Mouse (Mus musculus): ENCODE results near the gene Slc17a9. TPM values are rescaled to one million over a fixed set of nuclear protein-coding genes. Genes with fewer than 3 reads are reported as not detected.

The Slc17a9 gene
- total and polyA plus RNA-seq, 3 experiments, result 0.42 to 2.6 (median 0.43) TPM

DNA sequence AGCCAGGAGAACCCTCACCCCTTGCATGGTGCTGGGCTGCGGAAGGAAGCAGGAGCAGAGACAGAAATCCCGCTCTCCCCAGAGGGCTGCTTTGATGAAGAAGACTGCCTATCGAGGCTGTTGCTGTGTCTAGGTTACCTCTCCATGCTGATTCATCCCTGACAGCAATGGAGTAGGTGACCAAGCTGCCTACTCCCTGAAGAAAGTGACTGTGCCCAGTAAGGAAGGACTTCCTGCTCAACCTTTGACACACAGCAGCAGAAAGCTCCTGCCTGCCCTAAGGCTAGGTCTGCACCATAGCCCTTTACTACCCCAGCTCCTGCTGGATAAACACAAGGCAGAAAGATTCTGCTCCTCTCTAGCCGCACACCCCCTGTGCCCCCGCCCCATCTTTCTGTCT lies 23.8 kb downstream of the Slc17a9 start:
- 44% methylated on average over 5 of the region's 5 CpGs for WGBS
- Histone ChIP-seq H3K36me3 (ENCODE audit: control insufficient read depth, insufficient read depth, low read length) (no peaks in the 10 kb centered on the region), H3K9ac (ENCODE audit: low read depth, low read length) (no peak overlapping the region), H3K27me3 (ENCODE audit: control insufficient read depth, insufficient read depth, low read length) (no peaks in the 10 kb centered on the region), H3K4me1 (ENCODE audit: control insufficient read depth, insufficient read depth, low read length) (no peaks in the 10 kb centered on the region), H3K4me3 (no peak overlapping the region), H3K27ac (no peak overlapping the region), H3K79me2 (replicated peaks; ENCODE audit: control insufficient read depth, insufficient read depth, low read length) (no peaks in the 10 kb centered on the region)
- intact Hi-C loops (cut with DNase I), result loop anchor here (2.0 kb wide), 1 partner anchor 276 kb away; no protein-coding TSS in a partner anchor
- no peak for DNase-seq
- no peak for TF ChIP-seq EP300 (IDR thresholded peaks at IDR 0.05; ENCODE audit: insufficient read depth, low read depth, low read length)

DNA sequence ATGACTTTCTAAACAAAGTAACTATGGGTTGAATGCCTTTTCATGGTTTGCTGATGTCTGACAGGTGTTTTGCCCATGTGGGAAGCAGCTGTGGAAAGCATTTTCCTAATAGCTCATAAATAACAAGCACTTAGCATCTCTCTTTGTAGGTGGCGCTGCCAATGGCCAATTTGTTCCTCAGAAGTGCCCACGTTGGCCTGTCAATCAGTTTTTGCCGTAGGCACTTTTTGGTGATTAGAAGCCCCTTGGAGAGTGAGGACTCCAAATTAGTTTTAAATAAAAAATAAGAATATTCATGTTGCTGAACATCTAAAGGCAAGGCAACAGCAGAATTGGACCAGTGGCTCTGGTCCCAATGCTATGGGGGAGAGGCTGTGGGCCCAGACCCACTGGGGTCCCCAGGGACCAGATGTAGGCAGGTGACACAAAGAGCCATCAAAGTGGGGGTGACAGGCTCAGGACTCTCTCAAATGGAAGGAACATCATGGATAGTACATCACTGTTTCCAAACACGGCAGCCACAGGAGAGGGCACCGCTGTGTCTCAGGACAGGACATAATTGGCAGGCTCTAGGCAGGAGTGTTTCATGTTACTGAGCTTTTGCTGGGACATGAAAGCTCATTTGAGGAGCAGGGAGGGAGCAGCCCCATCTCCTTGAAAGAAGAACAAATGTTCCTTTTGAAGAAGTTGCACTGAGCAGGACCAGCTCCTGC lies 30.1 kb downstream of the Slc17a9 start:
- H3K27ac ChIP-seq, result no peak overlapping the region
- no peaks in the 10 kb centered on the region for H3K4me1 ChIP-seq (ENCODE audit: control insufficient read depth, insufficient read depth, low read length)
- intact Hi-C loops (cut with DNase I), result no loop called here
- H3K27me3 ChIP-seq (ENCODE audit: control insufficient read depth, insufficient read depth, low read length), result no peaks in the 10 kb centered on the region
- no peak for DNase-seq
- H3K36me3 ChIP-seq (ENCODE audit: control insufficient read depth, insufficient read depth, low read length), result no peaks in the 10 kb centered on the region
- no peak overlapping the region for H3K4me3 ChIP-seq
- no peaks in the 10 kb centered on the region for H3K79me2 ChIP-seq (replicated peaks; ENCODE audit: control insufficient read depth, insufficient read depth, low read length)
- WGBS, result 75% methylated on average over 5 of the region's 5 CpGs
- no peak overlapping the region for H3K9ac ChIP-seq (ENCODE audit: low read depth, low read length)
- TF ChIP-seq EP300 (IDR thresholded peaks at IDR 0.05; ENCODE audit: insufficient read depth, low read depth, low read length), result no peak
- TF ChIP-seq POLR2A (IDR thresholded peaks at IDR 0.05; ENCODE audit: insufficient read depth, low read depth, low read length), result no peak
- TF ChIP-seq CTCF (IDR thresholded peaks at IDR 0.05), result no peak

DNA sequence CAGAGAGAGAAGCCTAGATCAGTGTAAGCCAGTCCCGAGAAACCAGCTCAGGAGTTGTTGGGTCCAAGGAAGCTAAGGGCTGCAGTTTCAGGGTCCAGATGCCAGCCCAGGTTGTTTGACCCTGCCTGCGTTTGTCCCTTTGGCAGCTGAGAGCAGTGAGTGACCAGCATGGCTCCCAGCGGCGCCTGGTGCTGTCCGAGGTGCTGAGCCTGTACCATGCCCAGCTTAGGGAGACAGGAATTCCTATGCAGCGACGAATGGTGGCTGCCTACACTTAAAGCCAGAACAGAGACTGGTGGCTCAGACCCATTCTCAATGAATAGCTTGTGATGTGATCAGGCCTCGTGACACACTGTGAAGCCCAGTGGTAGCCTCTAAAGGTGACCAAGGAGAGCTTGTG lies 30.8 kb downstream of the Slc17a9 start:
- Histone ChIP-seq H3K36me3 (ENCODE audit: control insufficient read depth, insufficient read depth, low read length) (no peaks in the 10 kb centered on the region), H3K79me2 (replicated peaks; ENCODE audit: control insufficient read depth, insufficient read depth, low read length) (no peaks in the 10 kb centered on the region), H3K9ac (ENCODE audit: low read depth, low read length) (no peak overlapping the region), H3K27me3 (ENCODE audit: control insufficient read depth, insufficient read depth, low read length) (no peaks in the 10 kb centered on the region), H3K4me1 (ENCODE audit: control insufficient read depth, insufficient read depth, low read length) (no peaks in the 10 kb centered on the region), H3K4me3 (no peak overlapping the region), H3K27ac (no peak overlapping the region)
- WGBS, result 1% methylated on average over 8 of the region's 8 CpGs
- intact Hi-C loops (cut with DNase I), result no loop called here
- TF ChIP-seq CTCF (IDR thresholded peaks at IDR 0.05) (no peak), EP300 (IDR thresholded peaks at IDR 0.05; ENCODE audit: insufficient read depth, low read depth, low read length) (no peak), POLR2A (IDR thresholded peaks at IDR 0.05; ENCODE audit: insufficient read depth, low read depth, low read length) (no peak)
- peak; percentile 38 to 64 for DNase-seq

DNA sequence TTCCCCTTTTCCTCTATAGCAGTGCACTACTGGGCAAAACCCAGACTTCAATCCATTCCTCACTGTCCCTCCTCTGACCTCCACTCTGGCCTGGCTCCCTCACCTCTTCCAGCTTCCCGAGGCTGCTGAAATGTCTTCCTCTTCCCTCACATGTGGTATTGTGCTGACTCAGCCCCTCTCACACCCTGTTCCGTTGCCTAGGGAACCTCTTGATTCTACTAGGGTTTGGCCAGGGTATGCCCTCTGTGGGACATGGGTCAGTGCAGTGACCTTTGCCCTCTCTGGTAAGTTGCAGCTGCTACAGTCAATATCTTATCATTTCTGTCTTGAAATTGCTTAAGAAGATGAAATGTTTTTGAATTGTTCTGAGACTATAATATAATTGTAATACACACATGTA lies 31.7 kb downstream of the Slc17a9 start:
- 46% methylated on average over 2 of the region's 2 CpGs for WGBS
- H3K27me3 ChIP-seq (ENCODE audit: control insufficient read depth, insufficient read depth, low read length), result no peaks in the 10 kb centered on the region
- H3K4me3 ChIP-seq, result no peak overlapping the region
- no peak overlapping the region for H3K27ac ChIP-seq
- H3K4me1 ChIP-seq (ENCODE audit: control insufficient read depth, insufficient read depth, low read length), result no peaks in the 10 kb centered on the region
- DNase-seq, result no peak
- no peak overlapping the region for H3K9ac ChIP-seq (ENCODE audit: low read depth, low read length)
- H3K79me2 ChIP-seq (replicated peaks; ENCODE audit: control insufficient read depth, insufficient read depth, low read length), result no peaks in the 10 kb centered on the region
- intact Hi-C loops (cut with DNase I), result no loop called here
- no peak for TF ChIP-seq EP300 (IDR thresholded peaks at IDR 0.05; ENCODE audit: insufficient read depth, low read depth, low read length)
- no peak for TF ChIP-seq POLR2A (IDR thresholded peaks at IDR 0.05; ENCODE audit: insufficient read depth, low read depth, low read length)
- no peaks in the 10 kb centered on the region for H3K36me3 ChIP-seq (ENCODE audit: control insufficient read depth, insufficient read depth, low read length)

DNA sequence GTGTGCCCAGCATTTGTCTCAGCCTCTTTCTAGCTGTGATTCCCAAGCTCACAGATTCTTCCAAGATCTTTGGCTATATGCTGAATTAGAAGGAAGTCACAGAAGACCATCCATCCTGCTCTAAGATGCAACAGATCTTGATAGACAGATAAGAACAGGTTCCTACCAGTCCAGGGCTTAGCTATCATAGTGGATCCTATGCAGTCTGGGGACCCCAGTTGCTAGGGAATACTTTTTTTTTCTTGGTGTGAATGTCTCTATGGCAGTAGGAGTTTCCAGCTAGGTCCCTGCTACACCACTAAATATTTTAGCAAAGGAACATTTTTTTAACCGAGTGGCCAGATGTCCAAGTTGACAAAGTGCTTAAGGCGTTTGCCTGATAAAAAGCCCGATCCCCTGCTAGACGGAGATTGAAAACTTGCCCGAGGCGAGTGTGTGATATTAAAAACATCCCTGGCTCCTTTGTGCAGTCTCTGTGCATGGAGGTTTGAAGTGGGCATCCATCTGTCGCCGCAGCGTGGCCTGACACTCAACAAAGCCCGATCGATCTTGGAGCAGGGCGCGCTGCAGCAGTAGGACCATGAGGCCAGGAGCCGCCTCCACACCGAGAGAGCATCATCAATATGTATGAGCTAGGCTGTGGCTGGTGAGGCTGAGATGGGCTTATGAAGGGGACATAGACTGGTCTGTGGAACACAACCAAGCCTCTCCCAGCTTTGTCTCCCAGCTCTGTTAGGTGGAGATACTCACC lies 33.6 kb downstream of the Slc17a9 start:
- intact Hi-C loops (cut with DNase I), result no loop called here
- no peak overlapping the region for H3K4me3 ChIP-seq
- no peaks in the 10 kb centered on the region; the same call in 1 of the 2 replicates for H3K27me3 ChIP-seq (ENCODE audit: control insufficient read depth, insufficient read depth, low read length)
- no peak for TF ChIP-seq POLR2A (IDR thresholded peaks at IDR 0.05; ENCODE audit: insufficient read depth, low read depth, low read length)
- TF ChIP-seq CTCF (IDR thresholded peaks at IDR 0.05), result no peak
- TF ChIP-seq EP300 (IDR thresholded peaks at IDR 0.05; ENCODE audit: insufficient read depth, low read depth, low read length), result no peak
- H3K27ac ChIP-seq, result no peak overlapping the region
- 52% methylated on average over 15 of the region's 15 CpGs for WGBS
- no peaks in the 10 kb centered on the region for H3K36me3 ChIP-seq (ENCODE audit: control insufficient read depth, insufficient read depth, low read length)
- no peaks in the 10 kb centered on the region for H3K4me1 ChIP-seq (ENCODE audit: control insufficient read depth, insufficient read depth, low read length)
- no peaks in the 10 kb centered on the region for H3K79me2 ChIP-seq (replicated peaks; ENCODE audit: control insufficient read depth, insufficient read depth, low read length)
- no peak for DNase-seq
- H3K9ac ChIP-seq (ENCODE audit: low read depth, low read length), result no peak overlapping the region

DNA sequence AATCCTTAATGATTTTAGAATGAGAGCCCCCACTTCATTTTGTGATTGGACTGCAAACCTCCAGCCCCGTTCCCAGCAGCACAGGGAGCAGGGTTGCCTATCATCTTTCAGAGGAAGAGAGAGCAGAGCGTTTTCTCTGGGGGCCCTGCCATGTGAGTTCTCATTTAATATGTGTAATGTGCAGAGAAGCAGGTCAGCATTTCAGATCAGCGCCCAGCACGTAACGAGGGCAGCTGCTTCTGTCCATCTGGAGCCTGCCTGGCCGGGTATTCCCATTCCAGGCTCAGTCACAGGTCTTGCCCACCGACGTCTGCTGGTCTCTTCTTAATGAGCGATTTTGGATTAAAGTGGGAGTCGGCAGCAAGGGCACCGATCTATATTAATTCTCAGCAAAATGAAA lies 39.9 kb downstream of the Slc17a9 start:
- H3K4me1 ChIP-seq (ENCODE audit: control insufficient read depth, insufficient read depth, low read length), result no peaks in the 10 kb centered on the region
- TF ChIP-seq POLR2A (IDR thresholded peaks at IDR 0.05; ENCODE audit: insufficient read depth, low read depth, low read length) (no peak), EP300 (IDR thresholded peaks at IDR 0.05; ENCODE audit: insufficient read depth, low read depth, low read length) (no peak), CTCF (IDR thresholded peaks at IDR 0.05) (no peak)
- intact Hi-C loops (cut with DNase I), result no loop called here
- no peaks in the 10 kb centered on the region for H3K36me3 ChIP-seq (ENCODE audit: control insufficient read depth, insufficient read depth, low read length)
- 78% methylated on average over 11 of the region's 11 CpGs for WGBS
- no peak overlapping the region for H3K4me3 ChIP-seq
- DNase-seq, result no peak
- no peak overlapping the region for H3K9ac ChIP-seq (ENCODE audit: low read depth, low read length)
- H3K27ac ChIP-seq, result no peak overlapping the region
- H3K79me2 ChIP-seq (replicated peaks; ENCODE audit: control insufficient read depth, insufficient read depth, low read length), result no peaks in the 10 kb centered on the region
- no peaks in the 10 kb centered on the region; the same call in 1 of the 2 replicates for H3K27me3 ChIP-seq (ENCODE audit: control insufficient read depth, insufficient read depth, low read length)
